Mouse (Mus musculus) gastrocnemius, postnatal 4 days (tissue): ENCODE measurements around the gene Srsf3. TPM values are rescaled to one million over a fixed set of nuclear protein-coding genes. Genes with fewer than 3 reads are reported as not detected.
"Not testable (repeated sequence)": the region's sequence is repeated elsewhere in the genome, so short reads cannot be mapped to it uniquely, and the experiment has no call there.

Experiments used
- DNase-seq, 2 experiments: peaks; one replicate each; pipeline ENCODE4 v3.0.0; 2021 to 2022; ENCODE audit warnings: low spot score in 2 of 2, mixed read lengths in 2 of 2
- long read RNA-seq, 2 experiments: library from polyadenylated mRNA; stranded (forward); transcript quantifications; one replicate each; pipeline ENCODE4 v2.0.0; 2021
- total RNA-seq, 2 experiments: library from RNA; stranded (reverse); gene quantifications; 2 replicates each; pipeline ENCODE4 v1.2.3; 2021

Srsf3 gene
- total RNA-seq, result 100 to 1,000 TPM; 129 TPM
- long read RNA-seq, experiment 1, transcript Srsf3-201 (7 exons, 2,594 nt), result minor isoform, 10 of 169 reads
- long read RNA-seq, experiment 1, transcript Srsf3-202 (6 exons, 2,618 nt), result major isoform, 145 of 169 reads
- long read RNA-seq, experiment 1, partial matches to known transcripts, result 1 of 169 reads
- long read RNA-seq, experiment 1, other reads (novel, unspliced or antisense), result 12 of 169 reads
- long read RNA-seq, experiment 2, full-length matches to known transcripts, result 144 of 162 reads
- long read RNA-seq, experiment 2, partial matches to known transcripts, result 2 of 162 reads
- long read RNA-seq, experiment 2, other reads (novel, unspliced or antisense), result 16 of 162 reads

GRCm38 (mm10) chr17:29032274-29033069 lies at the start of gene Srsf3:
Gene Srsf3 (plus strand): TSS chr17:29032628.
- DNase-seq, result peak; percentile 97 to 99

GRCm38 (mm10) chr17:28984724-28985420 lies 47.6 kb upstream of the Srsf3 start:
- DNase-seq, result no peak

DNA sequence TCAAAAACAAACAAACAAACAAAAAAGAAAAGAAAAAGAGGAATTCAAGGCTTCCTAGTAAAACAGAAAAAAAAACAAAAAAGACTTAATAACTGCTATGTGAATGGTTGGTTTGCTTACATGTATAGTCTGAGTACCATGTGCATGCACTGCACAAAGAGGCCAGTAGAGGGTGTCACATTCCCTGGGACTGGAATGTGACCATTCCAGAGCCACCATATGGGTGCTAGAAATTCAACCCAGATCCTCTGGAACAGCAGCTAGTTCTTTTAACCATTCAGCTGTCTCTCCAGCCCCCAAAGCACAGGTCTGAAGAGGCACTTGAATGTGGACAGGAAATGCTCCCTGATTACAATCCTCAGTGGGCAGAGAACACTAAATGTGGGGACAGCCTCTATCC lies 45.6 kb upstream of the Srsf3 start:
- DNase-seq, result no peak

DNA sequence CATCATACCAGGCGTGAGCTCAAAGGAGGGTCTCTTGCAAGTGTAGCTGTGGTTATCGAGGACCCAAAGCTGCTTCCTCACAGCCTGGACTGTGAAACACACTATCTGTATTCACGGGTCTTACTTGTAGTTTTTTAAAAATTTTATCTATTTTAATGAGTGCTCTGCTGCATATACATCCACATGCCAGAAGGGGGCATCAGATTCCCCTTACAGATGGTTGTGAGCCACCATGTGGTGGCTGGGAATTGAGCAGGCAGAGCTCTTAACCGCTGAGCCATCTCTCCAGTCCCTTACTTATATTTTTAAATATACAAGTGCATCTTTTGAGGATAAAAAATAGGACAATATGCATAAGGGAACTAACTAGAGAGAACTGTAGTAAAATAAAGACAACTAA lies 44.7 kb upstream of the Srsf3 start:
- DNase-seq, result peak in 1 of 2 experiments; percentile 31

- DNase-seq, result no peak
These were observed 44.1 kb upstream of the Srsf3 start for GRCm38 (mm10) chr17:28988291-28988690.

DNA sequence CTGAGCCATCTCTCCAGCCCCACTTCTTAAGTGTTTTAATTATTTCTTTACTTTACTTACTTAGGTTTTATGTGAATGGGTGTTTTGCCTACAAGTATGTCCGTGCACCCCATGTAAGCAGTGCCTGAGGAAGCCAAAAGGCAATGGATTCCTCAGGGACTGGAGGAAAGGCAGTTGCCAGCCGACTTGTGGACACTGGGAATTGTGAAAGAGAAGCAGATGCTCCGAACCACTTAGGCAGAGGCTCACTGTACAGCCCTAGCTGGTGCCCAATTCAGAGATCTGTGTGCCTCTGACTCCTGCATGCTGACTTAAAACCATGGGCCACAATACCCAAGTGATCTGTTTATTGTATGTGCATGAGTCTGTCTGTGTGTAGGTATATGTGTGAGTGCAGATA lies 43.4 kb upstream of the Srsf3 start:
- no peak for DNase-seq

GRCm38 (mm10) chr17:28990060-28990459 lies 42.4 kb upstream of the Srsf3 start:
- no peak for DNase-seq

DNA sequence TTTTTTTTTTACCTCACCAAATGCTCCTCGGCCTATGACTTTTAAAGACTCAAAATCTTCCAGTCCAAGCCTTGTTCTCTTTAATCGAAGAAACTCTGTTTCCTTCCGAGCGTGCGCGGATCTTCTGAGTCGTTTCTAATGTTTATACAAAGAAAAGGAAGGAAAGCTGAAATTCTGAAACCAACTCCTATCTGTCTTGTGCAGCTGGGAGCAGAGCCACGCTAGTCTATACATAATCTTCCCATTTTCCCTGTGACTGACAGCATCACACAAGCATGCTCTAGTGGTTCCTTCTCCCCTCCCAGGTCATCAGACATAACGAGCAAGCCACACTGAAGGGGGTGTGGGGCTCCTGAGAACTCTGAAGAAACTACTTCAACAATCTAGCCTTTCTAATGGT lies 41.1 kb upstream of the Srsf3 start:
- no peak for DNase-seq

- peak in 1 of 2 experiments; percentile 25 for DNase-seq
These were observed 40.3 kb upstream of the Srsf3 start for GRCm38 (mm10) chr17:28992105-28992504.

DNA sequence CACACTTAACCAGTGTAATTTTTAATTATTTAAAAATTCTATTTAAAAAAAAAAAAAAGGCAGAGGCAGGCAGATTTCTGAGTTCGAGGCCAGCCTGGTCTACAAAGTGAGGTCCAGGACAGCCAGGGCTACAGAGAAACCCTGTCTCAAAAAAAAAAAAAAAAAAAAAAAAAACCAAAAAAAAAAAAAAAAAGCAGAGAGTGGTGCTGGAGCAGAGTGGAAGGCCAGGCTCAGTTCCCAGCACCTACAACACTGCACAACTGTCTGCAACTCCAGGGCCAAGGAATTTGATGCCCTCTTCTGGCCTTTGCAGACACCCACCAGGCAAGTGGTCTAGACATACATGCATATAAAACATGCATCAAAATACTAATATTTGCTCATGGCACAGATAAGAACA lies 39.4 kb upstream of the Srsf3 start:
- DNase-seq, result not testable (repeated sequence)

DNA sequence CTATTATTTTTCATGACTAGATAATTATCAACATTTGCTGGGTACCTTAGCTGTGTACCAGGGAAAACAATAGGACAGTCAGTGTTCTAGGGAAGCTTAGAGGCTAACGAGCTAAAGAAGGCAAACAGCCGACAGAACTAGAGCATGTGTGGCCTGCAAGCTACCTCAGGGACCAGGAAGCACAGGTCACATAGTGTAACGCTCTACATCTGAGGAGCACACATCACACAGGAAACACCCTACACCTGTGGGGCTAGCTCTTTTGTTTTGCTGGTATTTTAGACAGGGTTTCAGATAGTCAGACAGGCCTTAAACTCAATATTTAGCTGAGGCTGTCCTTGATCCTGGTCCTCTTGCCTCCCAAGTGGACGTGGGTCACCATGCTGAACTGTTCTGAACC lies 37.8 kb upstream of the Srsf3 start:
- no peak for DNase-seq

DNA sequence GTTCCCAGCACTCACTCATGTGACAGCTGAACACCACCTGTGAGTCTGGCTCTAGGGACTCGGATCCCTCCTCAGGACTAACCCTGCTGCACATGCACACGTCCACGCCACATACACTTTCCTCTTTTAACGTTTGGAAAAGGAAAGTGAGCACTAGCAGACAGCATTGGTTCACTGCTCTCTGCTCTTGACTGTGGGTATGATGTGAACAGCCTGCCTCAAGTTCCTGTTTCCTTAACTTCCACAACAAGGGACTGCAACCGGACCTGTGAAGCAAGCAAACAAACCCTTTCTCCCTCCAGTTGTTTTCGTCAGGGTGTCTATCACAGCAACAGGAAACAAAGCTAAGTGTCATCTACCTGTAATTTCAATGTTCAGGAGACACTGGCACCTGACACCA lies 32.0 kb upstream of the Srsf3 start:
- no peak for DNase-seq

- DNase-seq, result no peak
These were observed 28.7 kb upstream of the Srsf3 start for GRCm38 (mm10) chr17:29003740-29004139.

GRCm38 (mm10) chr17:29005002-29005401 lies 27.4 kb upstream of the Srsf3 start:
- no peak for DNase-seq

DNA sequence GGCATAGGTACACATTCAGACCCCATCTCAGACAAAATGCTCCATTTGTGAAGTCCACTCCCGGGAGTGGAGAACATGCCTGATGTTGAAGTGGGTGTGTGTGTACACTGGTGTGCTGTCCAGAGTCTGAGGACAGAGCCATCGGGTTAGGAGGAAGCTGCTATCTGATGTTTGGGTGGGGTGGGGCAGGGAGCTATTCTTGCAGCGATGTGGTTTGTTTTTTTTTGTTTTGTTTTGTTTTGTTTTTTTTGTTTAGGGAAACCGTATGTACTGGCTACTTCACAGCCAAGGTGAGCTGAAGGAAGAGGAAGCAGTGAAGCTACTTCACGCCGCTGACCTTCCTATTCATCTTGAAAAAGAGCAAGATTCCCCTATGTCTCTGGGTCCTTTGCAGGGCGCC lies 25.6 kb upstream of the Srsf3 start:
- DNase-seq, result no peak

GRCm38 (mm10) chr17:29007243-29007640 lies 25.2 kb upstream of the Srsf3 start:
- DNase-seq, result no peak

- peak; percentile 89 to 92 for DNase-seq
These were observed 24.6 kb upstream of the Srsf3 start, which contains the start of gene Stk38 for GRCm38 (mm10) chr17:29007641-29008325. Gene Stk38 (minus strand): TSS chr17:29007995.

DNA sequence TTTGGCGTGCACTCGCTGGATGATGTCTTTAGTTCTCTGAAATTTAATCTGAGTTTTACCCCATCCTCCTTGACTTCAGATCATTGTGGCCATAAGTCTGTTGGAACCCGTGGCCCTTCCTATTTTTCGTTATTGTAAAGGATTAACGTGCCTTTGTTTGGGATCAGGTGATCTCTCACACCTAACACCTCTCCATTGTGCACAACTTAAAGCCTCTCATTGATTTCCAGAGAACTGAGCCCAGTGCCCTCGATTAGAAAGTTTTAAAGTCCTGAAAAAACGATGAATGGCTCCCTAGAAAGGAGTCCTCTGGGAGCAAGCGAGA lies 24.1 kb upstream of the Srsf3 start:
- no peak for DNase-seq

GRCm38 (mm10) chr17:29009181-29009580 lies 23.2 kb upstream of the Srsf3 start:
- no peak for DNase-seq

DNA sequence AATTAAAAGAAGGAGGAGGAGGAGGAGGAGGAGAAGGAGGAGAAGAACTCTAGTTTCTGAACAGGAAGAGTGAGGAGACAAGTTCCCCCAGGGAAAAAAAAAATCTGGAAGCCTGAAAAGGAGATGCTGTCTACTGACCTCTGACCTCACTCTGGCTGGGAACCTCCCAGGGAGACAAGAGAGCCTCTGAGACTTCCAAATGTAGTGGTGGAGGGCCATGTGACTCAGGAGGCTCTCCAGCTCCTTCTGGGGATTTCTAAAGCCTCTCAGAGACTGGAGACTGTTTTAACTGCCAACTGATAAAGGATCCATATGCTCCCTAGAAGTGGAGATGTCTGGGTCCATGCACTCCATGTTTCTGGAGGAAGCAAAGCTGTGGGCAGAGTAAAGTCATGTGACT lies 18.2 kb upstream of the Srsf3 start:
- no peak for DNase-seq

DNA sequence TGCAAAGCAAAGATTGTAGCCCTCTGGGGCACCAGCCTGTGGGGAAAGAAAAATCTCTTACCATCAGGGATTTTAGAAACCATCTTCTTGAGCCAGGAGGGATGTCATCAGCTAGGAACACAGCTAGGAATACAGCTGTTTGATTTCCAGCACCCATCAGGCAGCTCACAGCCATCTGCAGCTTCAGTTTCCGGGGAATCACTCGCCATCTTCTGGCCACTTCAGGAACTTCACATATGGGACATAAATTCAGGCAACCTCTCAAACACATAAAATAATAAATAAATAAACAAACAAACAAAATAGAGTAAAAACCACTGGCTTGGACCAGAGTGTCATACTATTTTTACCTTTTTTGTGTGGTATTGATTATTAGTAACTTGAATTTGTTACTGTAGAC lies 16.8 kb upstream of the Srsf3 start:
- DNase-seq, result no peak
